Mouse (Mus musculus): ENCODE data around the gene Lingo1. TPM values are rescaled to one million over a fixed set of nuclear protein-coding genes. Genes with fewer than 3 reads are reported as not detected.

Gene Lingo1
- polyA plus RNA-seq, 1 experiment from 2014 or later, result 47.8 TPM

- H3K4me2 ChIP-seq (replicated peaks), result peak overlapping the region; percentile 95
- WGBS, result under 1% methylated on average over 63 of the region's 68 CpGs
Observed at GRCm38 (mm10) chr9:56635498-56636121, 160.7 kb downstream of the Lingo1 start.

GRCm38 (mm10) chr9:56635121-56635497 lies 161.2 kb downstream of the Lingo1 start:
- no peaks in the 10 kb centered on the region for H3K9me3 ChIP-seq
- no peaks in the 10 kb centered on the region for H3K36me3 ChIP-seq
- peak overlapping the region; percentile 95 for H3K4me2 ChIP-seq (replicated peaks)
- peak overlapping the region; percentile 91 for H3K9ac ChIP-seq
- peak overlapping the region; percentile 77 for H3K4me3 ChIP-seq
- H3K27ac ChIP-seq, result peak overlapping the region; percentile 80
- H3K27me3 ChIP-seq (replicated peaks), result peaks cover 33% of the 10 kb centered on the region
- peaks cover 32% of the 10 kb centered on the region for H3K4me1 ChIP-seq
- WGBS, result under 1% methylated on average over 40 of the region's 40 CpGs
- ATAC-seq (ENCODE audit: low FRiP score, low read depth), result peak; percentile 19

More at GRCm38 (mm10) chr9:56635498-56636121, 160.7 kb downstream of the Lingo1 start:
- ATAC-seq (ENCODE audit: low FRiP score, low read depth), result peak; percentile 78
- peak overlapping the region; percentile 91 for H3K9ac ChIP-seq
- peak overlapping the region; percentile 77 for H3K4me3 ChIP-seq
- peak overlapping the region; percentile 80 for H3K27ac ChIP-seq
- H3K36me3 ChIP-seq, result no peaks in the 10 kb centered on the region
- H3K27me3 ChIP-seq (replicated peaks), result peaks cover 33% of the 10 kb centered on the region
- H3K9me3 ChIP-seq, result no peaks in the 10 kb centered on the region
- H3K4me1 ChIP-seq, result peaks cover 27% of the 10 kb centered on the region

- H3K27me3 ChIP-seq (replicated peaks), result peaks cover 33% of the 10 kb centered on the region
- WGBS, result under 1% methylated on average over 24 of the region's 25 CpGs
Observed at GRCm38 (mm10) chr9:56634406-56635120, 161.7 kb downstream of the Lingo1 start.

GRCm38 (mm10) chr9:56633449-56634225 lies 162.6 kb downstream of the Lingo1 start:
- Histone ChIP-seq H3K36me3 (no peaks in the 10 kb centered on the region), H3K9ac (peak overlapping the region; percentile 91), H3K4me1 (peaks cover 36% of the 10 kb centered on the region), H3K27me3 (replicated peaks) (peaks cover 33% of the 10 kb centered on the region), H3K4me3 (peak overlapping the region; percentile 77), H3K4me2 (replicated peaks) (peak overlapping the region; percentile 95), H3K27ac (peak overlapping the region; percentile 80; the same call in 1 of the 2 replicates), H3K9me3 (no peaks in the 10 kb centered on the region)
- ATAC-seq (ENCODE audit: low FRiP score, low read depth), result no peak
- WGBS, result 30% methylated on average over 13 of the region's 13 CpGs

More at GRCm38 (mm10) chr9:56634406-56635120, 161.7 kb downstream of the Lingo1 start:
- H3K4me3 ChIP-seq, result peak overlapping the region; percentile 77
- H3K36me3 ChIP-seq, result no peaks in the 10 kb centered on the region
- ATAC-seq (ENCODE audit: low FRiP score, low read depth), result no peak
- peak overlapping the region; percentile 80 for H3K27ac ChIP-seq
- peaks cover 37% of the 10 kb centered on the region for H3K4me1 ChIP-seq
- H3K9me3 ChIP-seq, result no peaks in the 10 kb centered on the region
- peak overlapping the region; percentile 91 for H3K9ac ChIP-seq
- H3K4me2 ChIP-seq (replicated peaks), result peak overlapping the region; percentile 95

GRCm38 (mm10) chr9:56630945-56631344 lies 165.3 kb downstream of the Lingo1 start:
- Histone ChIP-seq H3K9ac (no peak overlapping the region), H3K4me1 (peaks cover 34% of the 10 kb centered on the region), H3K27ac (no peak overlapping the region), H3K36me3 (no peaks in the 10 kb centered on the region), H3K4me3 (no peak overlapping the region), H3K9me3 (no peaks in the 10 kb centered on the region), H3K27me3 (replicated peaks) (peaks cover 20% of the 10 kb centered on the region), H3K4me2 (replicated peaks) (no peak overlapping the region)
- 71% methylated on average over 4 of the region's 4 CpGs for WGBS
- ATAC-seq (ENCODE audit: low FRiP score, low read depth), result no peak

GRCm38 (mm10) chr9:56629674-56630397 lies 166.4 kb downstream of the Lingo1 start:
- H3K4me2 ChIP-seq (replicated peaks), result no peak overlapping the region
- no peak for ATAC-seq (ENCODE audit: low FRiP score, low read depth)
- no peaks in the 10 kb centered on the region for H3K36me3 ChIP-seq
- no peak overlapping the region for H3K27ac ChIP-seq
- no peak overlapping the region for H3K4me3 ChIP-seq
- H3K27me3 ChIP-seq (replicated peaks), result peaks cover 16% of the 10 kb centered on the region
- peaks cover 35% of the 10 kb centered on the region for H3K4me1 ChIP-seq
- H3K9me3 ChIP-seq, result no peaks in the 10 kb centered on the region
- WGBS, result 72% methylated on average over 5 of the region's 5 CpGs
- H3K9ac ChIP-seq, result no peak overlapping the region

GRCm38 (mm10) chr9:56627295-56627694 lies 169.0 kb downstream of the Lingo1 start:
- no peak overlapping the region for H3K4me3 ChIP-seq
- H3K9ac ChIP-seq, result no peak overlapping the region
- no peaks in the 10 kb centered on the region for H3K36me3 ChIP-seq
- 77% methylated on average over 4 of the region's 4 CpGs for WGBS
- H3K4me2 ChIP-seq (replicated peaks), result no peak overlapping the region
- H3K4me1 ChIP-seq, result peaks cover 27% of the 10 kb centered on the region
- ATAC-seq (ENCODE audit: low FRiP score, low read depth), result no peak
- H3K27ac ChIP-seq, result no peak overlapping the region
- H3K9me3 ChIP-seq, result no peaks in the 10 kb centered on the region
- peaks cover 3% of the 10 kb centered on the region; the same call in 1 of the 2 replicates for H3K27me3 ChIP-seq (replicated peaks)

GRCm38 (mm10) chr9:56624923-56625322 lies 171.3 kb downstream of the Lingo1 start:
- no peak overlapping the region for H3K4me3 ChIP-seq
- peaks cover 25% of the 10 kb centered on the region for H3K4me1 ChIP-seq
- no peak for ATAC-seq (ENCODE audit: low FRiP score, low read depth)
- H3K4me2 ChIP-seq (replicated peaks), result no peak overlapping the region
- no peaks in the 10 kb centered on the region for H3K9me3 ChIP-seq
- no peak overlapping the region for H3K27ac ChIP-seq
- H3K27me3 ChIP-seq (replicated peaks), result peaks cover 25% of the 10 kb centered on the region
- H3K9ac ChIP-seq, result no peak overlapping the region
- whole genome bisulfite sequencing, result 45% methylated on average over 2 of the region's 2 CpGs
- H3K36me3 ChIP-seq, result peaks cover 7% of the 10 kb centered on the region

- no peak for ATAC-seq (ENCODE audit: low FRiP score, low read depth)
- Histone ChIP-seq H3K27ac (no peak overlapping the region), H3K27me3 (replicated peaks) (peaks cover 31% of the 10 kb centered on the region), H3K9ac (no peak overlapping the region), H3K4me1 (peaks cover 19% of the 10 kb centered on the region), H3K36me3 (peaks cover 18% of the 10 kb centered on the region), H3K9me3 (no peaks in the 10 kb centered on the region), H3K4me2 (replicated peaks) (no peak overlapping the region), H3K4me3 (no peak overlapping the region)
- 84% methylated on average over 11 of the region's 11 CpGs for WGBS
Observed at GRCm38 (mm10) chr9:56623361-56623760, 172.9 kb downstream of the Lingo1 start.

GRCm38 (mm10) chr9:56622761-56623160 lies 173.5 kb downstream of the Lingo1 start:
- H3K4me3 ChIP-seq, result no peak overlapping the region
- 59% methylated on average over 7 of the region's 7 CpGs for WGBS
- no peak overlapping the region for H3K9ac ChIP-seq
- H3K4me1 ChIP-seq, result peaks cover 16% of the 10 kb centered on the region
- H3K27me3 ChIP-seq (replicated peaks), result peaks cover 31% of the 10 kb centered on the region
- no peaks in the 10 kb centered on the region for H3K9me3 ChIP-seq
- H3K4me2 ChIP-seq (replicated peaks), result no peak overlapping the region
- ATAC-seq (ENCODE audit: low FRiP score, low read depth), result no peak
- H3K36me3 ChIP-seq, result peaks cover 18% of the 10 kb centered on the region
- H3K27ac ChIP-seq, result no peak overlapping the region

GRCm38 (mm10) chr9:56620512-56621371 lies 175.5 kb downstream of the Lingo1 start:
- WGBS, result 25% methylated on average over 42 of the region's 42 CpGs
- peaks cover 28% of the 10 kb centered on the region for H3K27me3 ChIP-seq (replicated peaks)
- H3K9me3 ChIP-seq, result no peaks in the 10 kb centered on the region
- no peak overlapping the region for H3K9ac ChIP-seq
- H3K36me3 ChIP-seq, result peaks cover 18% of the 10 kb centered on the region
- no peak overlapping the region for H3K27ac ChIP-seq
- 0 out of 2 replicates have a peak overlapping the region, but pooled peaks have one; percentile 18 for H3K4me2 ChIP-seq (replicated peaks)
- H3K4me1 ChIP-seq, result peaks cover 16% of the 10 kb centered on the region
- H3K4me3 ChIP-seq, result no peak overlapping the region
- no peak for ATAC-seq (ENCODE audit: low FRiP score, low read depth)
